Mouse (Mus musculus): Measurements from ENCODE around the gene Aqp5. TPM values are rescaled to one million over a fixed set of nuclear protein-coding genes. Genes with fewer than 3 reads are reported as not detected.

The Aqp5 gene
- polyA plus RNA-seq, 1 experiment from 2014 or later = 0.27 TPM

- Histone ChIP-seq H3K27ac (ENCODE audit: low read depth, low read length) (no peak overlapping the region), H3K9ac (ENCODE audit: low read depth, low read length) (no peak overlapping the region), H3K36me3 (ENCODE audit: control insufficient read depth, insufficient read depth, low read length) (no peaks in the 10 kb centered on the region), H3K9me3 (ENCODE audit: control insufficient read depth, low read length) (no peaks in the 10 kb centered on the region), H3K4me3 (ENCODE audit: low read length) (no peak overlapping the region), H3K4me2 (replicated peaks; ENCODE audit: low read depth, low read length) (no peak overlapping the region), H3K27me3 (ENCODE audit: control insufficient read depth, insufficient read depth, low read length) (no peaks in the 10 kb centered on the region), H3K4me1 (ENCODE audit: control insufficient read depth, insufficient read depth, low read length) (no peaks in the 10 kb centered on the region)
- 57% methylated on average over 6 of the region's 6 CpGs for WGBS
- no peak for ATAC-seq (ENCODE audit: low FRiP score, low TSS enrichment)
These were observed 21.9 kb upstream of the Aqp5 start for GRCm38 (mm10) chr15:99568682-99569081.

GRCm38 (mm10) chr15:99569123-99569522 is 21.5 kb upstream of the Aqp5 start:
- Histone ChIP-seq H3K27ac (ENCODE audit: low read depth, low read length) (no peak overlapping the region), H3K36me3 (ENCODE audit: control insufficient read depth, insufficient read depth, low read length) (no peaks in the 10 kb centered on the region), H3K27me3 (ENCODE audit: control insufficient read depth, insufficient read depth, low read length) (no peaks in the 10 kb centered on the region), H3K4me3 (ENCODE audit: low read length) (no peak overlapping the region), H3K9ac (ENCODE audit: low read depth, low read length) (no peak overlapping the region), H3K9me3 (ENCODE audit: control insufficient read depth, low read length) (no peaks in the 10 kb centered on the region), H3K4me2 (replicated peaks; ENCODE audit: low read depth, low read length) (no peak overlapping the region), H3K4me1 (ENCODE audit: control insufficient read depth, insufficient read depth, low read length) (no peaks in the 10 kb centered on the region)
- 82% methylated on average over 10 of the region's 10 CpGs for WGBS
- no peak for ATAC-seq (ENCODE audit: low FRiP score, low TSS enrichment)

GRCm38 (mm10) chr15:99578802-99579485 is 11.6 kb upstream of the Aqp5 start, which contains the start of gene Aqp2:
Gene Aqp2, plus strand, starts transcription at chr15:99579055.
- H3K9me3 ChIP-seq (ENCODE audit: control insufficient read depth, low read length) = no peaks in the 10 kb centered on the region
- no peak within 1 kb of the TSS for H3K4me3 ChIP-seq (ENCODE audit: low read length)
- no peak within 1 kb of the TSS for H3K27ac ChIP-seq (ENCODE audit: low read depth, low read length)
- H3K4me1 ChIP-seq (ENCODE audit: control insufficient read depth, insufficient read depth, low read length) = peaks cover 5% of the 10 kb centered on the region
- no peak within 1 kb of the TSS for H3K4me2 ChIP-seq (replicated peaks; ENCODE audit: low read depth, low read length)
- 81% methylated on average over 26 of the region's 26 CpGs for WGBS
- H3K36me3 ChIP-seq (ENCODE audit: control insufficient read depth, insufficient read depth, low read length) = no peaks in the 10 kb centered on the region
- H3K9ac ChIP-seq (ENCODE audit: low read depth, low read length) = no peak within 1 kb of the TSS
- H3K27me3 ChIP-seq (ENCODE audit: control insufficient read depth, insufficient read depth, low read length) = peaks cover 29% of the 10 kb centered on the region
- no peak for ATAC-seq (ENCODE audit: low FRiP score, low TSS enrichment)

GRCm38 (mm10) chr15:99583463-99584344 is 6.9 kb upstream of the Aqp5 start:
- Histone ChIP-seq H3K9me3 (ENCODE audit: control insufficient read depth, low read length) (no peaks in the 10 kb centered on the region), H3K27me3 (ENCODE audit: control insufficient read depth, insufficient read depth, low read length) (peaks cover 73% of the 10 kb centered on the region), H3K9ac (ENCODE audit: low read depth, low read length) (peak overlapping the region; percentile 31; the same call in 1 of the 2 replicates), H3K4me3 (ENCODE audit: low read length) (peak overlapping the region; percentile 29), H3K36me3 (ENCODE audit: control insufficient read depth, insufficient read depth, low read length) (no peaks in the 10 kb centered on the region), H3K4me2 (replicated peaks; ENCODE audit: low read depth, low read length) (peak overlapping the region; percentile 36), H3K4me1 (ENCODE audit: control insufficient read depth, insufficient read depth, low read length) (peaks cover 17% of the 10 kb centered on the region), H3K27ac (ENCODE audit: low read depth, low read length) (no peak overlapping the region)
- WGBS = 3% methylated on average over 52 of the region's 54 CpGs
- peak; percentile 50 for ATAC-seq (ENCODE audit: low FRiP score, low TSS enrichment)

GRCm38 (mm10) chr15:99584407-99585202 is 6.0 kb upstream of the Aqp5 start:
- Histone ChIP-seq H3K27me3 (ENCODE audit: control insufficient read depth, insufficient read depth, low read length) (peaks cover 82% of the 10 kb centered on the region), H3K36me3 (ENCODE audit: control insufficient read depth, insufficient read depth, low read length) (no peaks in the 10 kb centered on the region), H3K9me3 (ENCODE audit: control insufficient read depth, low read length) (no peaks in the 10 kb centered on the region), H3K4me2 (replicated peaks; ENCODE audit: low read depth, low read length) (peak overlapping the region; percentile 36), H3K9ac (ENCODE audit: low read depth, low read length) (no peak overlapping the region; the same call in 1 of the 2 replicates), H3K4me3 (ENCODE audit: low read length) (peak overlapping the region; percentile 29), H3K4me1 (ENCODE audit: control insufficient read depth, insufficient read depth, low read length) (peaks cover 17% of the 10 kb centered on the region), H3K27ac (ENCODE audit: low read depth, low read length) (no peak overlapping the region)
- peak; percentile 75 for ATAC-seq (ENCODE audit: low FRiP score, low TSS enrichment)
- 1% methylated on average over 24 of the region's 24 CpGs for WGBS

- 61% methylated on average over 6 of the region's 6 CpGs for WGBS
- H3K4me3 ChIP-seq (ENCODE audit: low read length) = no peak overlapping the region
- ATAC-seq (ENCODE audit: low FRiP score, low TSS enrichment) = no peak
- peaks cover 87% of the 10 kb centered on the region for H3K27me3 ChIP-seq (ENCODE audit: control insufficient read depth, insufficient read depth, low read length)
- H3K4me1 ChIP-seq (ENCODE audit: control insufficient read depth, insufficient read depth, low read length) = peaks cover 20% of the 10 kb centered on the region
- H3K36me3 ChIP-seq (ENCODE audit: control insufficient read depth, insufficient read depth, low read length) = no peaks in the 10 kb centered on the region
- H3K4me2 ChIP-seq (replicated peaks; ENCODE audit: low read depth, low read length) = no peak overlapping the region
- no peaks in the 10 kb centered on the region for H3K9me3 ChIP-seq (ENCODE audit: control insufficient read depth, low read length)
- H3K9ac ChIP-seq (ENCODE audit: low read depth, low read length) = no peak overlapping the region
- no peak overlapping the region for H3K27ac ChIP-seq (ENCODE audit: low read depth, low read length)
These were observed 4.8 kb upstream of the Aqp5 start for GRCm38 (mm10) chr15:99585741-99586140.

- no peak overlapping the region for H3K9ac ChIP-seq (ENCODE audit: low read depth, low read length)
- no peak overlapping the region for H3K4me2 ChIP-seq (replicated peaks; ENCODE audit: low read depth, low read length)
- 86% methylated on average over 3 of the region's 3 CpGs for WGBS
- H3K4me3 ChIP-seq (ENCODE audit: low read length) = no peak overlapping the region
- H3K36me3 ChIP-seq (ENCODE audit: control insufficient read depth, insufficient read depth, low read length) = no peaks in the 10 kb centered on the region
- no peaks in the 10 kb centered on the region for H3K9me3 ChIP-seq (ENCODE audit: control insufficient read depth, low read length)
- H3K27me3 ChIP-seq (ENCODE audit: control insufficient read depth, insufficient read depth, low read length) = peaks cover 87% of the 10 kb centered on the region
- peaks cover 22% of the 10 kb centered on the region for H3K4me1 ChIP-seq (ENCODE audit: control insufficient read depth, insufficient read depth, low read length)
- no peak for ATAC-seq (ENCODE audit: low FRiP score, low TSS enrichment)
- H3K27ac ChIP-seq (ENCODE audit: low read depth, low read length) = no peak overlapping the region
These were observed 4.1 kb upstream of the Aqp5 start for GRCm38 (mm10) chr15:99586525-99586924.

- no peaks in the 10 kb centered on the region for H3K36me3 ChIP-seq (ENCODE audit: control insufficient read depth, insufficient read depth, low read length)
These were observed 1.3 kb upstream of the Aqp5 start for GRCm38 (mm10) chr15:99589237-99589636.

More at GRCm38 (mm10) chr15:99589237-99589636, 1.3 kb upstream of the Aqp5 start:
- peaks cover 96% of the 10 kb centered on the region for H3K27me3 ChIP-seq (ENCODE audit: control insufficient read depth, insufficient read depth, low read length)
- no peak overlapping the region for H3K9ac ChIP-seq (ENCODE audit: low read depth, low read length)
- H3K4me1 ChIP-seq (ENCODE audit: control insufficient read depth, insufficient read depth, low read length) = peaks cover 14% of the 10 kb centered on the region
- WGBS = 2% methylated on average over 9 of the region's 9 CpGs
- H3K4me3 ChIP-seq (ENCODE audit: low read length) = no peak overlapping the region
- ATAC-seq (ENCODE audit: low FRiP score, low TSS enrichment) = no peak
- H3K9me3 ChIP-seq (ENCODE audit: control insufficient read depth, low read length) = no peaks in the 10 kb centered on the region
- no peak overlapping the region for H3K27ac ChIP-seq (ENCODE audit: low read depth, low read length)
- H3K4me2 ChIP-seq (replicated peaks; ENCODE audit: low read depth, low read length) = no peak overlapping the region
